Mouse (Mus musculus): Measurements from ENCODE around the gene Abcb1b.

DNA sequence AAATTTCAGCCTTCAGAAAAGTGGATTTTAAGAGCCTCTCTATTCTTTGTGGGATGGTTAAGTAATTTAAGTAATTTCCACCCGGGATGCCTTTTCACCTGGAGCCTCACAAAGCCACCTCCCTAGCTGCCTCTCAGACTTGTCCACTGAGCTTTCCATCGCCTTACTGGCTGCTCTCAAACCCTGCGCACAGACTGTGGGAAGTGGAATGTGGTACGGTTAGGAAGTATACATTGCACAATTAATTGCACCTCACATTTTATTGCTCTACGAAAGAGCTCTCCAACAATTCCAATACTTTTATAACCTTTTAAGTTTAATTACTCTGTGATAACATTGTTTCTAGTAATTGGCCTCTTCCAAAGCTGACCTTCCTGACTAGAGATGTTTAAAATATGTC, 68.4 kb downstream of the Abcb1b start:
- TF ChIP-seq POLR2A (IDR thresholded peaks at IDR 0.05; ENCODE audit: low read depth, low read length) (no peak), CTCF (IDR thresholded peaks at IDR 0.05; ENCODE audit: extremely low read depth, insufficient read length, insufficient replicate concordance, low read depth, low read length) (no peak)

All from small intestine, adult 2 months (tissue).